Mouse (Mus musculus) left cerebral cortex, adult 18-20 months (tissue): Measurements from ENCODE around the gene Hsd3b7. TPM values are rescaled to one million over a fixed set of nuclear protein-coding genes. Genes with fewer than 3 reads are reported as not detected.
A peak's percentile ranks its signal among the peaks of the same experiment; 100 is the strongest.

Experiments used
- DNase-seq, 2 experiments: peaks; one replicate each; pipeline ENCODE4 v3.0.0; 2021 to 2022; ENCODE audit warnings: low spot score in 2 of 2, mixed read lengths in 1 of 2
- long read RNA-seq, 2 experiments: library from polyadenylated mRNA; stranded (forward); transcript quantifications; one replicate each; pipeline ENCODE4 v2.0.0; 2021
- total RNA-seq, 2 experiments: library from RNA; stranded (reverse); gene quantifications; 2 replicates each; pipeline ENCODE4 v1.2.3; 2021

Hsd3b7 gene
- total RNA-seq = 1 to 10 TPM; 4.7 to 5.3 TPM
- long read RNA-seq, experiment 1, transcript Hsd3b7-201 (7 exons, 1,828 nt) = major isoform, 9 of 17 reads
- long read RNA-seq, experiment 1, partial matches to known transcripts = 1 of 17 reads
- long read RNA-seq, experiment 1, other reads (novel, unspliced or antisense) = 3 of 17 reads
- long read RNA-seq, experiment 2, transcript Hsd3b7-201 (7 exons, 1,828 nt) = major isoform, 6 of 10 reads
- long read RNA-seq, experiment 2, partial matches to known transcripts = 2 of 10 reads
- long read RNA-seq, experiment 2, other reads (novel, unspliced or antisense) = 1 of 10 reads

DNA sequence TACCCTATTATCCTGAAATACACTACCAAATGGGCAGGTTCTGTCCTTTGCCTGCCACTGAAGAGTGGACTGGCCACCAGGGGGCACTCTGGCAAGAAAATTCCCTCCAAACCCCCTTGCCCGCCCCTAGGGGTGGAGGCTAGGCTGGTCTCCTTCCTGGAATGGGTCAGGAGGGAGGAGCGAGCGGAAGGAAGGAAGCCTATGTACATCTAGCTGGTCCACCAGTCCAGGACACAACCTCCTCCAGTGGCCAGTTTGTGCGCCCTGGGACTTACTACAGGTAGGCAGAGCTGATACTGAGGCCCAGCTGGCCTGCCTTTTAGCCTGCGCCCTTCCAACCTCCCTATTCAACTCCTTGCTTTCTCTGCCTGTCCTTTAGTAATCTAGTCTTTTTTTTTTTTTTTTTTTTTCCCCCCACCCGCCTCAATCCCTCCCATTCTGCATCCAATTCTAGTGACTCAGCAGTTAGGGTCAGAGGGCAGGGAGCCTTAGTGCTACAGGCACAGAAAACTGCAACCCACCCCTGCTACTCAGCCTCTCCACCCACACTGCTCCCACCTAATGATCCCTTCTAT lies at the start of gene Hsd3b7:
Gene Hsd3b7, plus strand, starts transcription at position 170 of the 575 bp plus-strand sequence.
- DNase-seq = peak; percentile 84 to 89

GRCm38 (mm10) chr7:127751619-127752018 lies 48.8 kb upstream of the Hsd3b7 start:
- no peak for DNase-seq

GRCm38 (mm10) chr7:127752069-127752468 lies 48.3 kb upstream of the Hsd3b7 start:
- no peak for DNase-seq

- no peak for DNase-seq
Measured at GRCm38 (mm10) chr7:127753158-127753557, 47.2 kb upstream of the Hsd3b7 start.

- no peak for DNase-seq
Measured at GRCm38 (mm10) chr7:127753741-127754140, 46.7 kb upstream of the Hsd3b7 start.

DNA sequence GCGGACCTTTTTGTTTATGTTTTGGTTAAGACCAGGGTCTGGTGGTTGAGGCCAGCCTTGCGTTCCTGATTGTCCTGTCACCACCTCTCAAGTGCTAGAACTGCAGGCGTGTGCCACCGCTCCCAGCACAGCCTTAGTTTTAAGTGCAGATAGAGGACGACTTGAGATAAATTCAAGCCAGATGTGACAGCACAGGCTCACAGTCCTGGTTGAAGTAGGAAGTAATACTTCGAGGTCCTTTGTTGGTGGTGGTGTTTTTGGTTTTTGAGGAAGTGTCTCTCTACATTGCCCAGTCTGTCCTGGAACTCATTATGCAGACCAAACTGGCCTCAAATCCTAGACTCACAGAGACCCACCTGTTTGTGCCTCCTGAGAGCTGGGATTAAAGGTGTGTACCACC lies 40.7 kb upstream of the Hsd3b7 start:
- DNase-seq = no peak

- DNase-seq = no peak
Measured at GRCm38 (mm10) chr7:127760478-127760877, 39.9 kb upstream of the Hsd3b7 start.

DNA sequence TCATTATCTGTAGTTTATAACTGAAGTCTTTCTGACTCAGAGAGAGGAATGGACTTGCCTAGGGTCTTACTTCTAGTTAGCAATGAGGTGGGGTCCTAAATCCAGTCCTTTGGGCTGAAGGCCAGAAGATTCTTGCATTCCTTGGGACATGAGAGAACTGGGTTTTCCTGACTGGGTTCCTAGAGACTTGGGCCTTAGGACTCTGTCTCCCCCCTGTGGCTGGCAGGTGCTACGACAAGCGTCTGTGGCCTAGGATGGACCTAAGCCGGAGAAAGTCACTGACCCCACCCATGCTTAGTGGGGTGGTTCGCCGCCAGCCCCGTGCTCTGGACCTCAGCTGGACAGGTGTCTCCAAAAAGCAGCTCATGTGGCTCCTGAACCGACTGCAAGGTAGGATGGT lies 39.4 kb upstream of the Hsd3b7 start:
- peak in 1 of 2 experiments; percentile 63 for DNase-seq

- no peak for DNase-seq
Measured at GRCm38 (mm10) chr7:127763642-127764041, 36.8 kb upstream of the Hsd3b7 start.

DNA sequence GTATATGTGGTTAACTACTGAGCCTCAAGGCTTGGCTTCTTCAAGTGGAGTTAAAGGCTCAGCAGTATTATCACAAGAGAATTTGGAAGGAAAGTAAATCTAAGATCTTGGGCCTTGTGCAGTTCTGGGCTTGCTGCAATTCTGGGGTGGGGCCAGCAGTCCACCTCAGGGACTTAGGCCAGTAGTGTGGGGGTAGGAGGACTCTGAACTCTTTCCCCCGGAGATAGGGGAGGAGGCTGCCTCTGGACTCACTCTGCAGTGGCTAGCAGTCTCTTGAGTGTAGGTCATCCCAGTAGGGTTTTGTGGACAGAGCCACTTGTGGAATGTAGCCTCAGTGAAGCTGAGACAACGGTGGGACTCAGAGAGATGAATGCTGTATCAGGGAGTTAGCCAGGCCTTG lies 34.6 kb upstream of the Hsd3b7 start:
- no peak for DNase-seq

DNA sequence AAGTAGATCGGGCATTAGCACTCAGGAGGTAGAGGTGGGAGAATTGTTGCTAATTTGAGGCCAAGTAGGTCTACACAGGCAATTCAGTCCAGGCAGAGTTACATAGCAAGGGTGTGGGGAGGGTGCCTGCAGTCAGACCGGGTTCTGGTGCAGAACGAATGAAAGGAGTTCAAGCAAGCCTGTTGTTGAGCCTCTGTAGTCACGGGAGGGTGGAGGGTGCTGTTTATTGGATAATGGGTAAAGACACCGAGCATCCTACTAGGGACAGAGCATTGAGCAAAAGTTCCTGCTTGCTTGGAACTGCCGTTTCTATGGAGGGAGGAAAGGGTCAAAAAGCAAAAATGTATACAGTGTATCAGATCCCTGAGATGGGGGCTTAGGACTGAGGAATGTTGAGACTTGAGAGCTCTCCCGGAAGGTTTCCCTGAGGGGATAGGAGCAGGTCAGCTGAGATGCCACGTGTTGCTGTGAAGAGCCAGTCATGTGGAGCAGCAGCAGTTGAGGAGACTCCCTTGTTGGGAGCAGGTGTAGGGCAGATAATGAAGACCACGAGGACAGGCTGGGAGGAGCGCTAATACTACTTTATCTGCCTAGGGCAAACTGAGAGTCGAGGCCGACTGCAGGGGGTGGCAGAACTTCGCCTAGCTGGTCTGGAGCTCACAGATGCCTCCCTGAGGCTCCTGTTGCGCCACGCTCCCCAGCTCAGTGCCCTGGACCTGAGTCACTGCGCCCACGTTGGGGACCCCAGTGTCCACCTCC lies 33.4 kb upstream of the Hsd3b7 start:
- DNase-seq = no peak

GRCm38 (mm10) chr7:127767671-127768345 lies 32.6 kb upstream of the Hsd3b7 start:
- DNase-seq = no peak

DNA sequence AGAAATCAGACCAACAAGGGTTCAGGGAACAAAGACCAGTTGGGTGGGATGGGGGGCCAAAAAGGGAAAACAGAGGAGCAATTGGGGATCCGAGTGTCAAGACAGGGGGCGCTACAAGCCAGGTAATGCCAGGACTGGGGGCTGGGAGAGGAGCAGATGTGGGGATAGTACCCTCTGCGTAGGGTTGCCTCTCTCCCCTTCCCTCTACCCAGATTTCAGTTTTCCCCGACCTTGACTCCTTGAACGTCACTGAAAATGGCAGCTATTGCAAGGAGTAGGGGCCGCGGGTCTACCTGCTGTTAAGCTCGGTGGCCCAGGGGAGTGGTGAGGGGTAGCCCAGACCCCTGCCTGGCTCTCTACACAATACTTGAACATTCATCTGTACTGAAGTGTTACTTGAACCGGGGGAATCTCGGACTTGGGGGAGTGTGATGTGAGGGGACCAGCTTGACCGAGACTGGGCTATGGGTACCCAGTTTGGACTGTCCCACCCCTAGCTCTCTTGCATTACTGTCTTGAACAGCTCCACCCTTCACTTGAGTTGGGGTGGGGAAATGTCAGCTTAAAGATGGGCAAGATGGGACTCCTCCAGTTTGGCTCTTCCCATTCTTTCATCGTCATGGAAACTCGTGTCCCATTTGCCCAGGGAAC lies 31.9 kb upstream of the Hsd3b7 start:
- no peak for DNase-seq

DNA sequence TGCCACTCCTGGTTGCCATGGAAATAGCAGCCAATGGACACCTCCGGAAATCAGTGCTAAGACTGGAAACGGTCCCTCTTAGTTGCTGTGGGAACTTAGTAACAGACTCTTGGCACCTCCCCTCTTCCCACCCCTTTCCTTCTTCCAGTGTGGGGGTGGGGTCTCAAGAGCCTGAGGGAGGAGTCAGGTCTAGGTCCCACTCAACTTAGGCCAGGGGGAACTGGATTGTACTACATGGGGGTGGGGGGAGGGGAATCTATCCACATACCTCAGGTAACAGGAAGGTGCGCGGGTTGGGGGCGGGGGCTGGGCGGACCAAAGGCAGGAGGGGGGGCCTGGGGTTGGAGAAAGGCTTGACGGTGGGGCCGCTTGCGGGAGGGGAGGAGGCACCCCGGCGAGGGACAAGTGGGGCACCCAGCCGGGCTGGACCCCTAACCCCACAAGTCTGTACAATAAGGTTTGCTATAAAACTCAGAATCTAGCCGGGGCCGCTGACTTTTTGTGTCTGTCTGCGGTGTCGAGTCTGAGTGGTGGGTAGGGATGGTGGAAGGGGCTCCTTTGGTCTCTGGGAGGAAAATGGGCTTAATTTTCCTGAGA lies 31.3 kb upstream of the Hsd3b7 start:
- peak; percentile 94 to 96 for DNase-seq

GRCm38 (mm10) chr7:127769651-127770038 lies 30.8 kb upstream of the Hsd3b7 start, which contains the start of gene Orai3:
Orai3 (plus strand) TSS chr7:127769815.
- peak; percentile 77 to 83 for DNase-seq

GRCm38 (mm10) chr7:127770039-127770905 lies 30.1 kb upstream of the Hsd3b7 start:
- no peak for DNase-seq

DNA sequence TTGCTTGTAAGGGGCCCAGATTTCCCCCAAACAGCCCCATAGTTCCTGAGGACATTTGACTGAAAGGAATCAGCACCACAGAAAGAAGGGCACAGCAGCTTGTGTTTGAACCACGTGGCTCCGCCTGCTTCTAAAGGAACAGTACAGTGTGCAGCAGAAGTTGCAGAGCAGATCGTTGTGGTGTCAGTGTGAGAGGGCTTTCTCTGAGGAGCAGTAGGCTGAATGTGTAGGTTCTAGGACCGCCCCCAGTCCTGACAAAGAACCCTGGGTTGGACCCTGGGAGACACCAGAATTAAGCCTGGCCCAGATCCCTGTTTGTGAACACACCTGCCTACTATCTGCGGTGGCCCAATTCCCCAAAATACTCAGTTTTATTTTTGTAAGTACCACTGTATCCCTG lies 29.1 kb upstream of the Hsd3b7 start:
- DNase-seq = peak in 1 of 2 experiments; percentile 67

DNA sequence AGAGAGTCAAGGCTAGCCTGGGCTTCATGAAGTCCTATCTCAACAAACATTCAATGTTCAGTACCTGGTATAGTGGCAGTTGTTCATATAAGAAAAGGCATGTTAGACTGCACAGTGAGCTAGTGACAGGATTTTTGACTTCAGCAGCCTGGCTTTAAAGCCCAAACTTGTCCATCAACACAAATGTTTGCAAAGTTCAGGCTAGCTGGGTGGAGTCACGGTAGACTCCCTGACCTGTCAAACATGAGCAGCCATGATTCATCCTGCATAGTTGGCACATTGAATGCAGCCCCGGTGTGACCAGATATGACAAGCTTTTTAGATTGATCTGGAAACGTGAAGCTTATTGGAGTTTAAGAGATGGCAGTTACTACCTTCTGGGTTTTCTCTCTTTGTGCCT lies 28.3 kb upstream of the Hsd3b7 start:
- DNase-seq = no peak

DNA sequence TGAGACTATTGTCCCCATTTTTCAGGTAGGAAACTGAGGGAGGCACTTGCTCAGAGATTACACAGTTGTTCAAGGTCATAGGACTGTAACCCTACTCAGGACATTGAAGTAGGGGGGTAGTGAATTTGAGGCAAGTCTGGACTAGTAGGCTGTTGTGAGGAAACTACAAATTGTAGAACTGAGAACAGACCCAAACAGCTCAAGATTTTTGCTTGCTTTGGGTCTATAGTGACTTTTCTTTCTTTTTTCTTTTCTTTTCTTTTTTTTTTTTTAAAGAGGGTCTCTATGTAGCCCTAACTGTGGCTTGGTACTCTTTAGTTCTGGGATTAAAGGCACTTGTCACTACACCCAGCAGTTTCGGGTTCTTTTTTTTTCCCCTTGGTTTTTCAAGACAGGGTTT lies 27.8 kb upstream of the Hsd3b7 start:
- DNase-seq = no peak
